Mouse (Mus musculus): ENCODE measurements at regions not wholly inside any gene's neighbourhood (a gene's known extent, or its start where the extent isn't known, plus 50 kb on each side); places are given as distances from the start of the nearest gene placed in this dataset.

GRCm38 (mm10) chr9:63862427-63862826 lies 104.6 kb upstream of the Smad3 start:
- Histone ChIP-seq H3K36me3 (ENCODE audit: control insufficient read depth, insufficient read depth, low read length) (no peaks in the 10 kb centered on the region), H3K4me1 (ENCODE audit: control insufficient read depth, insufficient read depth, low read length) (no peaks in the 10 kb centered on the region), H3K27me3 (ENCODE audit: control insufficient read depth, insufficient read depth, low read length) (no peaks in the 10 kb centered on the region), H3K27ac (replicated peaks; ENCODE audit: low read depth, low read length) (no peak overlapping the region), H3K4me2 (replicated peaks; ENCODE audit: low read depth, low read length, severe bottlenecking) (no peak overlapping the region), H3K4me3 (replicated peaks; ENCODE audit: low read length) (no peak overlapping the region), H3K9me3 (ENCODE audit: control insufficient read depth, low read length) (no peaks in the 10 kb centered on the region), H3K9ac (ENCODE audit: low read depth, low read length, severe bottlenecking) (no peak overlapping the region)
- 36% methylated on average over 6 of the region's 6 CpGs for WGBS
- ATAC-seq (ENCODE audit: low FRiP score, low read depth) (no peak), DNase-seq (ENCODE audit: low spot score) (peak; percentile 61)
- TF ChIP-seq POLR2A (IDR thresholded peaks at IDR 0.05; ENCODE audit: borderline replicate concordance, extremely low read depth, insufficient read depth, insufficient read length) = no peak

- DNase-seq (ENCODE audit: low spot score) (no peak), ATAC-seq (ENCODE audit: low FRiP score, low read depth) (no peak)
- TF ChIP-seq POLR2A (IDR thresholded peaks at IDR 0.05; ENCODE audit: borderline replicate concordance, extremely low read depth, insufficient read depth, insufficient read length) = no peak
- Histone ChIP-seq H3K36me3 (ENCODE audit: control insufficient read depth, insufficient read depth, low read length) (no peaks in the 10 kb centered on the region), H3K27ac (replicated peaks; ENCODE audit: low read depth, low read length) (no peak overlapping the region), H3K4me3 (replicated peaks; ENCODE audit: low read length) (no peak overlapping the region), H3K9me3 (ENCODE audit: control insufficient read depth, low read length) (no peaks in the 10 kb centered on the region), H3K4me1 (ENCODE audit: control insufficient read depth, insufficient read depth, low read length) (peaks cover 1% of the 10 kb centered on the region; the same call in 1 of the 2 replicates), H3K4me2 (replicated peaks; ENCODE audit: low read depth, low read length, severe bottlenecking) (no peak overlapping the region), H3K9ac (ENCODE audit: low read depth, low read length, severe bottlenecking) (no peak overlapping the region), H3K27me3 (ENCODE audit: control insufficient read depth, insufficient read depth, low read length) (no peaks in the 10 kb centered on the region)
- 75% methylated on average over 4 of the region's 4 CpGs for WGBS
These were observed 103.6 kb upstream of the Smad3 start for GRCm38 (mm10) chr9:63861418-63861817.

GRCm38 (mm10) chr9:63860196-63860595 lies 102.4 kb upstream of the Smad3 start:
- peaks cover 3% of the 10 kb centered on the region; the same call in 1 of the 2 replicates for H3K4me1 ChIP-seq (ENCODE audit: control insufficient read depth, insufficient read depth, low read length)
- no peak overlapping the region for H3K4me3 ChIP-seq (replicated peaks; ENCODE audit: low read length)
- DNase-seq (ENCODE audit: low spot score) (no peak), ATAC-seq (ENCODE audit: low FRiP score, low read depth) (no peak)
- no peak for TF ChIP-seq POLR2A (IDR thresholded peaks at IDR 0.05; ENCODE audit: borderline replicate concordance, extremely low read depth, insufficient read depth, insufficient read length)
- no peak overlapping the region for H3K4me2 ChIP-seq (replicated peaks; ENCODE audit: low read depth, low read length, severe bottlenecking)
- no peaks in the 10 kb centered on the region for H3K9me3 ChIP-seq (ENCODE audit: control insufficient read depth, low read length)
- no peak overlapping the region for H3K9ac ChIP-seq (ENCODE audit: low read depth, low read length, severe bottlenecking)
- 83% methylated on average over 2 of the region's 2 CpGs for WGBS
- H3K27ac ChIP-seq (replicated peaks; ENCODE audit: low read depth, low read length) = no peak overlapping the region
- no peaks in the 10 kb centered on the region for H3K36me3 ChIP-seq (ENCODE audit: control insufficient read depth, insufficient read depth, low read length)
- H3K27me3 ChIP-seq (ENCODE audit: control insufficient read depth, insufficient read depth, low read length) = no peaks in the 10 kb centered on the region

GRCm38 (mm10) chr9:63856065-63856736 lies 98.4 kb upstream of the Smad3 start:
- Histone ChIP-seq H3K4me1 (ENCODE audit: control insufficient read depth, insufficient read depth, low read length) (peaks cover 3% of the 10 kb centered on the region; the same call in 1 of the 2 replicates), H3K36me3 (ENCODE audit: control insufficient read depth, insufficient read depth, low read length) (no peaks in the 10 kb centered on the region), H3K27ac (replicated peaks; ENCODE audit: low read depth, low read length) (no peak overlapping the region), H3K27me3 (ENCODE audit: control insufficient read depth, insufficient read depth, low read length) (no peaks in the 10 kb centered on the region), H3K4me3 (replicated peaks; ENCODE audit: low read length) (no peak overlapping the region), H3K4me2 (replicated peaks; ENCODE audit: low read depth, low read length, severe bottlenecking) (no peak overlapping the region), H3K9ac (ENCODE audit: low read depth, low read length, severe bottlenecking) (no peak overlapping the region), H3K9me3 (ENCODE audit: control insufficient read depth, low read length) (no peaks in the 10 kb centered on the region)
- ATAC-seq (ENCODE audit: low FRiP score, low read depth) (no peak), DNase-seq (ENCODE audit: low spot score) (no peak)
- no peak for TF ChIP-seq POLR2A (IDR thresholded peaks at IDR 0.05; ENCODE audit: borderline replicate concordance, extremely low read depth, insufficient read depth, insufficient read length)
- WGBS = 59% methylated on average over 9 of the region's 9 CpGs

GRCm38 (mm10) chr9:63851809-63852208 lies 94.0 kb upstream of the Smad3 start:
- Histone ChIP-seq H3K9me3 (ENCODE audit: control insufficient read depth, low read length) (no peaks in the 10 kb centered on the region), H3K4me3 (replicated peaks; ENCODE audit: low read length) (no peak overlapping the region), H3K9ac (ENCODE audit: low read depth, low read length, severe bottlenecking) (no peak overlapping the region), H3K27me3 (ENCODE audit: control insufficient read depth, insufficient read depth, low read length) (no peaks in the 10 kb centered on the region), H3K36me3 (ENCODE audit: control insufficient read depth, insufficient read depth, low read length) (no peaks in the 10 kb centered on the region), H3K27ac (replicated peaks; ENCODE audit: low read depth, low read length) (no peak overlapping the region), H3K4me2 (replicated peaks; ENCODE audit: low read depth, low read length, severe bottlenecking) (no peak overlapping the region), H3K4me1 (ENCODE audit: control insufficient read depth, insufficient read depth, low read length) (peaks cover 3% of the 10 kb centered on the region; the same call in 1 of the 2 replicates)
- 50% methylated on average over 12 of the region's 12 CpGs for WGBS
- ATAC-seq (ENCODE audit: low FRiP score, low read depth) = no peak
- DNase-seq (ENCODE audit: low spot score) = no peak
- no peak for TF ChIP-seq POLR2A (IDR thresholded peaks at IDR 0.05; ENCODE audit: borderline replicate concordance, extremely low read depth, insufficient read depth, insufficient read length)
